Mouse (Mus musculus): ENCODE measurements around the gene Gnaq. TPM values are rescaled to one million over a fixed set of nuclear protein-coding genes. Genes with fewer than 3 reads are reported as not detected.

Gene Gnaq
- polyA plus RNA-seq, 1 experiment from 2014 or later, result 20.9 TPM

GRCm38 (mm10) chr19:16219978-16220377 lies 87.3 kb downstream of the Gnaq start:
- Histone ChIP-seq H3K9me3 (replicated peaks) (no peaks in the 10 kb centered on the region), H3K27me3 (ENCODE audit: low read depth, poor library complexity, severe bottlenecking) (no peaks in the 10 kb centered on the region), H3K27ac (replicated peaks) (no peak overlapping the region), H3K4me1 (no peaks in the 10 kb centered on the region), H3K36me3 (peaks cover 27% of the 10 kb centered on the region), H3K4me3 (no peak overlapping the region)
- DNase-seq (ENCODE audit: low spot score), result no peak
- WGBS, result 94% methylated on average over 4 of the region's 4 CpGs

- Histone ChIP-seq H3K4me1 (no peaks in the 10 kb centered on the region), H3K27ac (replicated peaks) (no peak overlapping the region), H3K9me3 (replicated peaks) (0 out of 2 replicates have a peak, but pooled peaks cover 3% of the 10 kb centered on the region), H3K27me3 (ENCODE audit: low read depth, poor library complexity, severe bottlenecking) (no peaks in the 10 kb centered on the region), H3K36me3 (peaks cover 43% of the 10 kb centered on the region), H3K4me3 (no peak overlapping the region)
- 85% methylated on average over 3 of the region's 3 CpGs for WGBS
- no peak for DNase-seq (ENCODE audit: low spot score)
Observed at GRCm38 (mm10) chr19:16222526-16222925, 89.9 kb downstream of the Gnaq start.

DNA sequence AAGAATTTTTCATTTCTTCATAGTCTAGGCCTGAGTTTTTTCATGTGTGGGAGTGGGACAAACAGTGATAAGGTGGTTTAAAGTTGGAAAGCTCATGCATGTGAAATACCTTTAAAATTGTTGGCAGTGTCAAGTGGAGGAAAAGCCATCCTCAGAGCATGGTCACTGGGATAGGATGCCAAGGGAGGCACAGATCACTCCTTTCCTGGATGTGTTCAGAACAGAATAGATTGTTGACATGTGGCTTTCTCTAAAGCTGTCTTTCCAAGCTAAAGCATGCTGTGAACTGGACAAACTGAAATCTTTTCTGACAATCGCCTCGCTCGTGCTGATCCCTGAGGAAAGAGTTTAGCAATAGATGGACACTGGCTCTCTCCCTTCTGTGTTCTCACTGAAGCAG lies 90.5 kb downstream of the Gnaq start:
- Histone ChIP-seq H3K27me3 (ENCODE audit: low read depth, poor library complexity, severe bottlenecking) (no peaks in the 10 kb centered on the region), H3K36me3 (peaks cover 45% of the 10 kb centered on the region), H3K4me1 (no peaks in the 10 kb centered on the region), H3K4me3 (no peak overlapping the region), H3K27ac (replicated peaks) (no peak overlapping the region), H3K9me3 (replicated peaks) (0 out of 2 replicates have a peak, but pooled peaks cover 3% of the 10 kb centered on the region)
- WGBS, result 94% methylated on average over 3 of the region's 3 CpGs
- no peak for DNase-seq (ENCODE audit: low spot score)

GRCm38 (mm10) chr19:16224831-16225230 lies 92.2 kb downstream of the Gnaq start:
- 74% methylated on average over 2 of the region's 2 CpGs for WGBS
- peaks cover 39% of the 10 kb centered on the region for H3K36me3 ChIP-seq
- no peak overlapping the region for H3K4me3 ChIP-seq
- H3K27ac ChIP-seq (replicated peaks), result no peak overlapping the region
- DNase-seq (ENCODE audit: low spot score), result no peak
- no peaks in the 10 kb centered on the region for H3K27me3 ChIP-seq (ENCODE audit: low read depth, poor library complexity, severe bottlenecking)
- no peaks in the 10 kb centered on the region for H3K4me1 ChIP-seq
- H3K9me3 ChIP-seq (replicated peaks), result 0 out of 2 replicates have a peak, but pooled peaks cover 3% of the 10 kb centered on the region

GRCm38 (mm10) chr19:16231584-16231983 lies 99.0 kb downstream of the Gnaq start:
- DNase-seq (ENCODE audit: low spot score), result no peak
- Histone ChIP-seq H3K27ac (replicated peaks) (no peak overlapping the region), H3K27me3 (ENCODE audit: low read depth, poor library complexity, severe bottlenecking) (no peaks in the 10 kb centered on the region), H3K4me3 (no peak overlapping the region), H3K4me1 (no peaks in the 10 kb centered on the region), H3K9me3 (replicated peaks) (no peaks in the 10 kb centered on the region), H3K36me3 (peaks cover 5% of the 10 kb centered on the region)
- WGBS, result 88% methylated on average over 1 of the region's 1 CpGs

GRCm38 (mm10) chr19:16235594-16235993 lies 103.0 kb downstream of the Gnaq start:
- WGBS, result 88% methylated on average over 8 of the region's 8 CpGs
- Histone ChIP-seq H3K27ac (replicated peaks) (no peak overlapping the region), H3K4me3 (no peak overlapping the region), H3K9me3 (replicated peaks) (no peaks in the 10 kb centered on the region), H3K36me3 (no peaks in the 10 kb centered on the region), H3K4me1 (peaks cover 22% of the 10 kb centered on the region), H3K27me3 (ENCODE audit: low read depth, poor library complexity, severe bottlenecking) (no peaks in the 10 kb centered on the region)
- no peak for DNase-seq (ENCODE audit: low spot score)

GRCm38 (mm10) chr19:16237034-16237433 lies 104.4 kb downstream of the Gnaq start:
- Histone ChIP-seq H3K27ac (replicated peaks) (no peak overlapping the region), H3K27me3 (ENCODE audit: low read depth, poor library complexity, severe bottlenecking) (no peaks in the 10 kb centered on the region), H3K36me3 (no peaks in the 10 kb centered on the region), H3K9me3 (replicated peaks) (no peaks in the 10 kb centered on the region), H3K4me3 (no peak overlapping the region), H3K4me1 (peaks cover 22% of the 10 kb centered on the region)
- no peak for DNase-seq (ENCODE audit: low spot score)
- 93% methylated on average over 1 of the region's 1 CpGs for WGBS

DNA sequence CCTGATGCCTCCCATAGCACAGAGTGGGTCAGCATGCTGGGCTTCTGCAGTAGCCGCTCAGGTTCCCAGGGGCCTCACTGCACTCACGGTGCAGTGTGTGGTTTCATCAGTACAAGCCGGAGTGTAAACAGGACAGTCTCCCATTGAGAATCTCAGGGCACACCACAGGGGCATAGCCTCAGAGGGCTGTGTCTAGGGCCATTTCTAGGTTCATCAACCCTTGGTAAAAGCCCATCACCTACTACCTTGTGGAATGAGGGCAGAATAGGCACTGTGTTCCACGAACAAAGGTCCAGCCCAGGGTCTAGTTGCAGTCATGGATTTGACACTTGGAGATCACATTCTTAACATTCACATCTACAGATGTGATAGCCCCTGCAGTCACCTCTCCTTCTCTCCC lies 105.4 kb downstream of the Gnaq start:
- no peaks in the 10 kb centered on the region for H3K36me3 ChIP-seq
- no peak for DNase-seq (ENCODE audit: low spot score)
- 0 out of 2 replicates have a peak overlapping the region, but pooled peaks have one; percentile 33 for H3K27ac ChIP-seq (replicated peaks)
- 72% methylated on average over 4 of the region's 4 CpGs for WGBS
- no peak overlapping the region for H3K4me3 ChIP-seq
- no peaks in the 10 kb centered on the region for H3K27me3 ChIP-seq (ENCODE audit: low read depth, poor library complexity, severe bottlenecking)
- no peaks in the 10 kb centered on the region for H3K9me3 ChIP-seq (replicated peaks)
- peaks cover 22% of the 10 kb centered on the region for H3K4me1 ChIP-seq

DNA sequence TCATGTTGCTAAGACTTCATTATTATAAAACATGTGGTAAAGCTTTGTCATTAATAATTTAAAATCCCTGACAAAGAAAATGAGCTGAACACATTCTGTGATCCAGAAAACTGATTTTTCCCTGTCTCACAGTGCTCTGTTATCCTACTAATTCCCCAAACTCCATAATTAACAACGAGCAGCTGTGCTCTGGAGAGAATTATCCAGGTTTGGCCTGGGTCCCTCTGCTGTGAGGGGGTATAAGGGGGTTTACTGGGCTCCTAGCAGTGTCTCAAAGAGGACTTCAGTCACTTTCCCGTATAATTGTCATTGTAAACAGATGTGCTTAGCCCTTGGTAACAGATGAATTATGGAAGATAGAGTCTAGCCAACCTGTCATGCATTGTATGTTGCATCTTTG lies 105.9 kb downstream of the Gnaq start:
- no peak overlapping the region for H3K27ac ChIP-seq (replicated peaks)
- DNase-seq (ENCODE audit: low spot score), result no peak
- H3K9me3 ChIP-seq (replicated peaks), result no peaks in the 10 kb centered on the region

GRCm38 (mm10) chr19:16242708-16243107 lies 110.1 kb downstream of the Gnaq start:
- Histone ChIP-seq H3K27ac (replicated peaks) (no peak overlapping the region), H3K4me3 (no peak overlapping the region), H3K9me3 (replicated peaks) (no peaks in the 10 kb centered on the region), H3K27me3 (ENCODE audit: low read depth, poor library complexity, severe bottlenecking) (no peaks in the 10 kb centered on the region), H3K4me1 (peaks cover 22% of the 10 kb centered on the region), H3K36me3 (no peaks in the 10 kb centered on the region)
- DNase-seq (ENCODE audit: low spot score), result no peak
- 86% methylated on average over 3 of the region's 3 CpGs for WGBS

More for the DNA sequence above, 105.9 kb downstream of the Gnaq start:
- Histone ChIP-seq H3K4me3 (no peak overlapping the region), H3K27me3 (ENCODE audit: low read depth, poor library complexity, severe bottlenecking) (no peaks in the 10 kb centered on the region), H3K36me3 (no peaks in the 10 kb centered on the region), H3K4me1 (peaks cover 22% of the 10 kb centered on the region)
- 82% methylated on average over 2 of the region's 2 CpGs for WGBS

DNA sequence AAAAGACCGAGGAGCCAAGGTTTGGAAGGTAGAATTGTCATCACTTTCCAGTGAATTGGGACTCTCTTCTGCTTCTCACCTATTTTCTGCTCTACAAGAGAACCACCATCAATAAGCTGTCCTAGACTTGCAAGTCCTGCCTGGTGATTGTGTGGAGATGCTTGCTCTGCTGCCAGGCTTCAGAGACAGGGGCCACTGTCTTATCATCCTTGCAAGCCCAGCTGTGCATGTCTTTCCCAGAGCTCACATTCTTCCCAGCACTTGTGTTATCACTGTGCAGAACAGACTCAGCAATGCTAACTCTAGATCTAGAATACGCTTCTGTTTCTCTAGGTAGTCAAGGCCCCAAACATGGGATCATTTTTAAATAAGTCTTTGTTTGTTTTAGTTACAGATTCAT lies 116.4 kb downstream of the Gnaq start:
- no peak for DNase-seq (ENCODE audit: low spot score)
- no peak overlapping the region for H3K27ac ChIP-seq (replicated peaks)
- H3K27me3 ChIP-seq (ENCODE audit: low read depth, poor library complexity, severe bottlenecking), result no peaks in the 10 kb centered on the region
- no peaks in the 10 kb centered on the region for H3K9me3 ChIP-seq (replicated peaks)
- H3K36me3 ChIP-seq, result no peaks in the 10 kb centered on the region
- 89% methylated on average over 2 of the region's 2 CpGs for WGBS
- H3K4me3 ChIP-seq, result no peak overlapping the region
- H3K4me1 ChIP-seq, result peaks cover 25% of the 10 kb centered on the region

DNA sequence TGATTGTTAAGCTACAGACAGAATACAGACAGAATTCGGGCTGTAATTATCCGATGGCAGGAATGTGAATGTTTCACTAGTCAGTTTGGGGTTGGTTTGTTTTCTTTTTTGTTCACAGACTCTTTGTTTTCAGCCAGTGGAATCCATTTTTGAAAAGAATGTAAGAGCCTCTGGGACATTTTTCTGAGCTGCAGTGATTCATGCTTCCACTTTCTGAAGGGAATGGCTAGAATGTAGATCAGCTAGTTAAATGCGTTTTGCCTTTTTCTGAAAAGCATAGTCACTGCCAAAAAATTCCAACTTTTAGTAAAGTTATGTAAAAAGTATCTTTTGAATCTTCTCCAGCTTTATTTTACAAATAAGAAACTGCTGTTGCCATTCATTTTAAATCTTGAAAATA lies 118.3 kb downstream of the Gnaq start:
- 70% methylated on average over 3 of the region's 3 CpGs for WGBS
- Histone ChIP-seq H3K27me3 (ENCODE audit: low read depth, poor library complexity, severe bottlenecking) (no peaks in the 10 kb centered on the region), H3K4me3 (no peak overlapping the region), H3K36me3 (no peaks in the 10 kb centered on the region), H3K9me3 (replicated peaks) (no peaks in the 10 kb centered on the region), H3K4me1 (peaks cover 25% of the 10 kb centered on the region), H3K27ac (replicated peaks) (no peak overlapping the region; the same call in 1 of the 2 replicates)
- no peak for DNase-seq (ENCODE audit: low spot score)

GRCm38 (mm10) chr19:16251819-16252218 lies 119.2 kb downstream of the Gnaq start:
- H3K9me3 ChIP-seq (replicated peaks), result no peaks in the 10 kb centered on the region
- H3K27ac ChIP-seq (replicated peaks), result no peak overlapping the region
- no peaks in the 10 kb centered on the region for H3K36me3 ChIP-seq
- H3K4me3 ChIP-seq, result no peak overlapping the region
- DNase-seq (ENCODE audit: low spot score), result no peak
- peaks cover 25% of the 10 kb centered on the region for H3K4me1 ChIP-seq
- no peaks in the 10 kb centered on the region for H3K27me3 ChIP-seq (ENCODE audit: low read depth, poor library complexity, severe bottlenecking)
- 76% methylated on average over 5 of the region's 5 CpGs for WGBS

- peaks cover 21% of the 10 kb centered on the region for H3K4me1 ChIP-seq
- no peaks in the 10 kb centered on the region for H3K9me3 ChIP-seq (replicated peaks)
- no peak overlapping the region for H3K4me3 ChIP-seq
- no peaks in the 10 kb centered on the region for H3K36me3 ChIP-seq
- DNase-seq (ENCODE audit: low spot score), result no peak
- H3K27ac ChIP-seq (replicated peaks), result no peak overlapping the region
- no peaks in the 10 kb centered on the region for H3K27me3 ChIP-seq (ENCODE audit: low read depth, poor library complexity, severe bottlenecking)
- 79% methylated on average over 4 of the region's 4 CpGs for WGBS
Observed at GRCm38 (mm10) chr19:16252696-16253095, 120.1 kb downstream of the Gnaq start.

All from midbrain, embryonic 10.5 days (tissue).